Mouse (Mus musculus): ENCODE measurements around the gene Adap1.

DNA sequence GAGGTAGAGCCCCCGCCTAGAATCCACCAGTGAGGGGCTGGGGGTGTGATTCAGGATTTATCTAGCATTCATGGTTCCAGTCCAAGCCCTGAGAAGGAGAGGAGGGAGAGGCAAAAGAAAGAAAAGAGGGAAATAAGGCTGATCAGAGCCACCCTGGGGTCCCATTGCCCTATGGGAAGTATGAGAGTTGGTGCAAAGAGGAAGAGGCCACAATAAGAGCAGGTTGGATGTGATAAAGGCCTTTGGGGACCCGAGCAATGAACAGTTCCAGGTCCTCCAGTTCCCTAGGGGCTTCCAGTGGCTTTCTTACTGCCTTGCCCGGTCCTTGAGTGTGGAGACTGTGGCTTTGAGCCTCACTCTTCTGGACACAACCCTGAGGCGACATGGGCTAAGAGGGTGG, 37.6 kb downstream of the Adap1 start:
- TF ChIP-seq CTCF (conservative IDR thresholded peaks at IDR 0.05; ENCODE audit: insufficient read depth, insufficient read length, low read depth, low read length) = no peak
- TF ChIP-seq POLR2A (IDR thresholded peaks at IDR 0.05; ENCODE audit: low read depth, low read length) = no peak
